Mouse (Mus musculus): Measurements from ENCODE around the gene Babam2.

The Babam2 gene

GRCm38 (mm10) chr5:31697644-31698296 lies at the start of gene Babam2:
Gene Babam2 (plus strand): TSS chr5:31697684.
- peak; percentile 91 for DNase-seq (ENCODE audit: low spot score)

DNA sequence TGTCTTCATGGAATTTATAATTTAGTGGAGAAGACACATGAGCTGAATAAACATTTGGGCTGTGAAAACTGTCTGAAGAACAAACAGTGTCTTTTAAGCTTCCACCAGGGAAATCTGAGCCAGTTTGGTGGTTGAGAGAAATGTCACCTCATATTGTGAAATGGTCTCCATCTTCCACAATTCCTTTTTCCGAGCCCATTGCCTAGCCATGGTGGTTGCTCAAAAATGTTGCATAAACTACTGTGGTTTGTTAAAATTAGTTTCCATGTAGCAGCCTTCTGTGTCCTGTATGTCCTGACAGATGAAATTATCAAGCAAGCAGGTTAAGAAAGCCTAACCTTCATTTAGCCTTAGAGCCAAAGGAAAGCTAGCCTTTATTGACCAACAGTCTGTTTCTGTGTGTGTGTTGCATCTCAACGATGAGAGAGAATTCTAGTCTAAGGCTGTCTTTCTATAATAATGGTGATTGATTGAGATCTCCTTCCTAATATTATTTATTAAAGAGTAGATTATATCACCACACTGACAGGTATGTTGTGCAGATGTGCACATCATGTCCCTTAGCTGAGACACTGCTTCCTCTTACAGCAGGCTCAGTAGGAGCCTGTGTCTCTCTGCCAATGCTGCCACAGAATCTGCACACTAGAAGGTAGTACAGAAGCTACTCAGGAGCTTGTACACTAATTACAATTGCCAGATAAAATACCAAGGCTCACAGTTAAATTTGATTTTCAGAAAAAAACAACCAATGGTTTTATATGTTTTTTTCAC lies 46.8 kb upstream of the Babam2 start:
- no peak for DNase-seq (ENCODE audit: low spot score)

GRCm38 (mm10) chr5:31655688-31656190 lies 41.7 kb upstream of the Babam2 start:
- no peak for DNase-seq (ENCODE audit: low spot score)

DNA sequence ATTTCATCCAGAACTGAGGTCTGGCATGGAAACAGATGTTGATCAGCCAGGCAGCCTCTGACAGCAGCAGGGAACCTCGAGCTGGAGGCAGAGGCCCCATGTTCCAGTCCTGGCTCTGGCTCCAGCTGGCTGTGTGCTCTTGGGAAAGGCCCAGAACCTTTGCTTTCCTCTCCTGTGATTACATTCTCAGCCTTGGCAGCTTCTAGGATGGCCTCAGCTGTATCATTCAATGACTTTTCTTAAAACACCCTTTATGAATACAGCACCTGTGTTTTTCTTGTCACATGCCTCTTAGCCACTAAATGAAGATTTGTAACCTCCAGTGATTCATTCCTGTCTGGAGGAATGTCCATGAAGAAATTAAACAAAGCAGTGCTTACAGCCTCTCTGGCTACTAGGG lies 31.3 kb upstream of the Babam2 start:
- DNase-seq (ENCODE audit: low spot score) = no peak

DNA sequence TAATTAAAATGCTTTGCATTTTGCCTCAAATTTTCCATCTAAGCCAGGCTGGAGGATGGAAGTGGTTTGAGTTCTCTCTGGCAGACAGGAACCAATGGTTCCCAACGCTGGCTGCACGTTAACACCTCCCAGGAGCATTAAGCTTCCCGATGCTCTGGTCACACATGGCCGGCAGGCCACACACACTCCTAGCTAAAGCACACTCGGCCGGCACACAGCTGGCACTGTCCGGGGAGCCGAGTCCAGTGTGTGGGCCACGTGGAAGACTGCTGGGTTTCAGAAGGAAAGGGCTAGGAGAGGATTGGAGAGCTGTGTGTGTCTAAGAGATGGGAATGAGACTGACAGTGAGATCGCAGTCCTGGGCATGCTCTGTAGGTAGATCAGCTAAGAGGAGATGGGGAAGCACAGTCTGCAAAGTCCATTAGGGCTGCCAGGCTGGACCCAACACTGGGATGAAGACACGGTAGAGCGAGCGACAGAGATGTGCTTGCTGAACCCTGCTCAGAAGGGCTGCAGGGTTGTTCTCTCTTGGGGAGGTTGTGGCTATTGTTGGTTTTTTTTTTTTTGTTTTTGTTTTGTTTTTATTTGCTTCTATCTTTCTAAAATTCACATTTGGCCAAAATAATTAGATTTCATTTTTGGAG lies 29.0 kb upstream of the Babam2 start:
- no peak for DNase-seq (ENCODE audit: low spot score)

- no peak for DNase-seq (ENCODE audit: low spot score)
Measured at GRCm38 (mm10) chr5:31669984-31670383, 27.5 kb upstream of the Babam2 start.

DNA sequence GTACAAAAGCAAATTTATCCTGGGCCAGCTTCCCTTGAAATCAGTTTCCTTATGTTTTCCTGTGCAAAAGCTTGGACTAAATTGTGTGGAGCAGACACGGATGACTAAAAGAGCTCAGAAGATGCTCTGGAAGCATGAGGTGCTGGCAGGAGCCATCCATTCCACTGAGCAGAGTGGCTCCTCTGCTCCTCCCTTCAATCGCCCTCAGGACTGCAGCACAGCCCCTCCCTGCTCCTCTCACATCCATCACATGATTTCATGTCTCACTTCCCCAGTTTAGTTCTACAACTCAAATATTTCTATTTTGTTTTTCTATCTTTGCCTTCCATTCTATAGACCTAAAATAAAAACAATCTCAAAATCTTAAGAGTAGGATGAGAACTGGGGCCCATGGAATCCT lies 26.3 kb upstream of the Babam2 start:
- DNase-seq (ENCODE audit: low spot score) = no peak

- DNase-seq (ENCODE audit: low spot score) = no peak
Measured at GRCm38 (mm10) chr5:31673431-31673830, 24.1 kb upstream of the Babam2 start.

GRCm38 (mm10) chr5:31678000-31678399 lies 19.5 kb upstream of the Babam2 start:
- no peak for DNase-seq (ENCODE audit: low spot score)

GRCm38 (mm10) chr5:31680183-31680582 lies 17.3 kb upstream of the Babam2 start:
- no peak for DNase-seq (ENCODE audit: low spot score)

GRCm38 (mm10) chr5:31682305-31682704 lies 15.2 kb upstream of the Babam2 start:
- no peak for DNase-seq (ENCODE audit: low spot score)

DNA sequence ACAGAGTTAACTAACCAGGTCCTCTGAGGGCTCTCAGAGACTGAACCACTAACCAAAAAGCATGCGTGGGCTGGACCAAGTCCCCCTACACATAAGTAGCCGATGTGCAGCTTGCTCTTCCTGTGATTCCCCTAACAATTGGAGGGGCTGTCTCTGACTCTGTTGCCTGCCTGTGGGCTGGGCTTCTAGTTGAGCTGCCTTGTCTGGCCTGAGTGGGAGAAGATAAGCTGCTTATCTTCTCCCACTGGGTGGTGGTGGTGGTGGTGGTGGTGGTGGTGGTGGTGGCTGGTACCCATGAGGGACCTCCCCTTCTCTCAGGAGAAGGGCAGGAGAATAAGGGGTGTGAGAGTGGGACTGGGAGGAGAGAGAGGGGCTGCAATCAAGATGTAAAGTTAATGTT lies 11.4 kb upstream of the Babam2 start:
- DNase-seq (ENCODE audit: low spot score) = no peak

- DNase-seq (ENCODE audit: low spot score) = no peak
Measured at GRCm38 (mm10) chr5:31687972-31688371, 9.5 kb upstream of the Babam2 start.

GRCm38 (mm10) chr5:31693191-31693590 lies 4.3 kb upstream of the Babam2 start:
- no peak for DNase-seq (ENCODE audit: low spot score)

GRCm38 (mm10) chr5:31696971-31697643 lies 377 bp upstream of the Babam2 start, which contains the start of gene Rbks:
Gene Rbks (minus strand): TSS chr5:31697627.
- DNase-seq (ENCODE audit: low spot score) = no peak

GRCm38 (mm10) chr5:31698297-31698726 lies 828 bp downstream of the Babam2 start:
- peak; percentile 85 for DNase-seq (ENCODE audit: low spot score)

DNA sequence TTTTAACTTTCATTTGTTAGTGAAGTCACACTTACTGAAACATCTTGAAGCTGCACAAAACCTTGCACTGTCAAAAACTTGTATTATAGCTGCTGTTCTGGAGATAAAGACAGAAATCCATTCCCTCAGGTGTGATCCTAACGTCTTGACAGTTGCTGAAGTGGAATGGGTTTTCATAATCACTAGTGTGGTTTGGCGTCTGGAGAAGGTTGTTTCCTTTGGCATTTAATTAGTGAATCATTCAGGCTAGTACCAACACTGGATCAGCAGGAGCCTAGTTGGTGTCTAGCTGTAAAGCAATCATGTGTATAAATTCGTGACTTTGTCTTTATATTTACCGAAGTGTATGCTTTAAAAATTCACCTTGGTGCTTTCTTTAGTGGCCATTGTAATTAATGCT lies 1.4 kb downstream of the Babam2 start:
- no peak for DNase-seq (ENCODE audit: low spot score)

- DNase-seq (ENCODE audit: low spot score) = no peak
Measured at GRCm38 (mm10) chr5:31699397-31699796, 1.9 kb downstream of the Babam2 start.

DNA sequence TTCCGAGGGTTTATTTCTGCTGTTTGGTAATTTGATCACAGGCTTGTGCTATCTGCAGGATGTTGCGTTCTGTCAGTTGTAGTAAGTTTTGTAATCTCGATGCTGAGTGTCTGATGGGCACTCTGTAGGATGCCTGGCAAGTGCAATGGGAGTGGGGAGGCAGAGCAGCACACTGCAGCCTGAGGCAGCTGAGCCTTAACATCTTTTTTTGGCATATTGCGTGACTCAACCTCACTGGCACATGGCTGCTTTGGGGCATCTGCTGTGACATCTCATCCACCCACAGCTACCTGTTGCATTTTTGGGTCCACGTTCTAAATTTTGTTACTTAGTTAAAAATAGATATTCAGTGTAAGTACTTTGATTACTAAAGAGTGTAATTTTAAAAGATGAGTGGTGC lies 7.5 kb downstream of the Babam2 start:
- DNase-seq (ENCODE audit: low spot score) = peak; percentile 75

GRCm38 (mm10) chr5:31706826-31707225 lies 9.3 kb downstream of the Babam2 start:
- no peak for DNase-seq (ENCODE audit: low spot score)

DNA sequence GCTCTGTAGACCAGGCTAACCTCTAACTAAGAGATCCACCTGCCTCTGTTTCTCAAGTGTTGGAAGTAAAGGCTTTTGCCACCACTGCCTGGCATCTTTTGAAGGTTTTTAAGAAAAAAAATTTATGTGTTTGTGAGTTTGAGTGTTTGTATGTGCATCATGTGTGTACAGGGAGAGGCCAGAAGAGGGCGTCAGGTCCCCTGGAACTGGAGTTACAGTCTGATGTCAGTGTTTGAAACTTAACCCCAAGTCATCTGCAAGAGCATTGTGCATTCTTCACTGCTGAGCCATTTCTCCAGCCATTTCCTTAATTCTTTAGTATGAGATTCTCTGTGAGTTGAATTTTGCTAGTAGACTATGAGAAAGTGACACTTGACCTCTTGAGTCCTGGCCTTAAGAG lies 11.9 kb downstream of the Babam2 start:
- no peak for DNase-seq (ENCODE audit: low spot score)

- no peak for DNase-seq (ENCODE audit: low spot score)
Measured at GRCm38 (mm10) chr5:31713280-31713711, 15.8 kb downstream of the Babam2 start.
